Mouse (Mus musculus) macrophage (primary cell): Measurements from ENCODE around the gene Plekhg4. TPM values are rescaled to one million over a fixed set of nuclear protein-coding genes. Genes with fewer than 3 reads are reported as not detected.

Experiments used
- H3K27ac ChIP-seq: fragments of 350-480 bp; formaldehyde crosslinking; 2 replicates; pipeline ENCODE4 v1.9.0; 2021
- H3K36me3 ChIP-seq: fragments of 350-480 bp; formaldehyde crosslinking; 2 replicates; pipeline ENCODE4 v1.9.0; 2021; ENCODE audit errors: inconsistent target
- H3K4me3 ChIP-seq: fragments of 350-480 bp; formaldehyde crosslinking; 2 replicates; pipeline ENCODE4 v1.9.0; 2021; ENCODE audit errors: inconsistent target
- H3K79me2 ChIP-seq: fragments of 350-480 bp; formaldehyde crosslinking; 2 replicates; pipeline ENCODE4 v1.9.0; 2021; ENCODE audit errors: inconsistent target
- WGBS: methylation state at CpG from one replicate; pipeline ENCODE4 v1.1.7; 2026; ENCODE audit warnings: inconsistent platforms; ENCODE audit not compliant: missing documents; 5-methylcytosine and 5-hydroxymethylcytosine counted together
- polyA plus RNA-seq: library from polyadenylated mRNA; stranded (reverse); fragments of 250-400 nt; gene quantifications from 3 replicates; pipeline ENCODE4 v1.2.4, GENCODE M21; 2018; ENCODE audit warnings: inconsistent platforms
- total RNA-seq, 78 experiments: library from RNA; depleted of rRNA; stranded (reverse); fragments of 250-400 nt; gene quantifications; 1 replicate in 9 of 78; 2 replicates in 24 of 78; 3 replicates in 43 of 78; 4 replicates in 2 of 78; pipeline ENCODE4 v1.2.4; 2018; ENCODE audit warnings: inconsistent platforms in 56 of 78

Gene Plekhg4
- total RNA-seq (2018; cell fraction: chromatin; rRNA removed): 1 to 10 TPM in 1 of 26 experiments, under 1 TPM in 9, not detected in 16; 0.20 to 1.3 (median 0.29) TPM
- total RNA-seq (2018; cell fraction: cytosol; rRNA removed): not detected
- under 1 TPM in 2 of 26 experiments, not detected in 24; 0.21 to 0.24 TPM for total RNA-seq (2018; cell fraction: nucleus; rRNA removed)
- not detected in 3 replicates for polyA plus RNA-seq

DNA sequence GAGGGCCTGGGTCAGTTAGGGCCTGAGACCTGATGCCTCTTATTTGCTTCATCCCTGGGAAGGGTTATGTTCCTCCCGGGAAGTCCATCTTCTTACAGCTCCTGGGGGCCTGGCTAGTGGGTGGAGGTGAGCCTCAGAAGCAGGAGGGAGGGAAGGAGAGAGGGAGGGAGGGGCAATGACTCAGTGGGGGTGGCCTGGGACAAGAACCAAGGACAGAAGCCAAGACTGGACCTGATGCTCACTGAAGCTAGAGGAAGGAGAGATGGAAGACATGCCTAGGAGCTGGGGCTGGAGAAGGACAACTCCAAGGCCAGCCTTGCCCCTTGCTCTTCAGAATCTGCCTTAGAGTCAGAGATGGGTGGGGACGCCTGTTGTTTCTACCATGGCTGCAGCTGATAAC lies at the start of gene Plekhg4:
Gene Plekhg4 (plus strand): TSS at position 243 of the 400 bp plus-strand sequence.
- 90% methylated on average over 2 of the region's 2 CpGs for WGBS
- H3K27ac ChIP-seq: no peak within 1 kb of the TSS

DNA sequence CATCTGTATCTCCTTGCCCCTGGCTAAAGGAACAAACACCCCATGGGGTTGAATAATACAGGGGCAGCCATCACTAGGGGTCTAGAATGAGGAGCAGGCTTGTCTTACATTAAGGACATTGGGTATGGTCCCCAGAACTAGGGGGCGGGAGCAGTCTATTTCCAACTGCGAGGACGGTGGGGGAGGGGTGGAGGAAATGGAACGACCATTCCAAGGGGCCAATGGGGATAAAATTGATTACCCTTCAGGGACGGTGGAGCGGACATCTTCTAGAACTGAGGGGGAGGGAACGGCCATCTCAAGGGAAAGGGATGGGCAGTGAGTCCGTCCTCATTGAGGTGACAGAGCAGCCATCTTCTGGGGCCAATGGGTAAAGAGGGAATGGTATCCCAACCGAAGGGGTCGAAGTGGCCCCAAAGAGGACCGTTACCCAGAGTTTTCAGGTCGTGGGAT lies 47.4 kb upstream of the Plekhg4 start:
- Histone ChIP-seq H3K79me2 (peaks cover 30% of the 10 kb centered on the region), H3K36me3 (peaks cover 34% of the 10 kb centered on the region; the same call in 1 of the 2 replicates), H3K27ac (peak overlapping the region; percentile 83), H3K4me3 (peak overlapping the region; percentile 92)
- 1% methylated on average over 12 of the region's 12 CpGs for WGBS

More for the DNA sequence above, at the start of gene Plekhg4:
- no peaks in the 10 kb centered on the region for H3K79me2 ChIP-seq
- H3K36me3 ChIP-seq: no peaks in the 10 kb centered on the region
- no peak within 1 kb of the TSS for H3K4me3 ChIP-seq

DNA sequence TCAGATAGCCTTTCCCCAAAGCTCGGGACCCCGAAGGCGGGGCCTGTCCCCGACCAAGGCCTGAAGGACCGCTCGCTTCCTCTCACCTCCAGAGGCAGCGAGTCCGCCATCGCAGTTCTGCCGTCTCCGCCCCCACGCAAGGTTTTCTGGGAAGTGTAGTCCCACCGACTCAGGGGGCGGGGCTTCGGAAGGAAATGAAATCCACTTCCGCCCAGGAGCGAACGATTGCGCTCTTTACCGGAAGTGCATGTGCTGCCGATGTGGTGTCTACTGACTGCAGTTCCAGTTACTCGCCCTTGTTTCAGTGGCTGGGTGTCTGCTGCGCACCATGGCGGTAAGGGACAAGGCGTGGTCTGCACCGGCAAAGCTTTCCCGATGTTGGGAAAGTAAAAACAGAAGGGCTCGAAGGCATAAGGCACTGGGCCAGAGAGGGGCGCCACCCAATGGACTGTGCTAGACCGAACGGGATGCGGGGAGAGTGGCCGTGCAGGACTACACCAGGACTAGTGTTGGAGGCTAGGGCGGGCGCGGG lies 46.9 kb upstream of the Plekhg4 start, which contains the start of the genes Lrrc29 and Tmem208:
Gene Lrrc29 (minus strand): TSS at position 138 of the 532 bp plus-strand sequence.
Gene Tmem208 (plus strand): TSS at position 214 of the 532 bp plus-strand sequence.
- H3K4me3 ChIP-seq: peak within 1 kb of the TSS; percentile 92
- peak within 1 kb of the TSS; percentile 83 for H3K27ac ChIP-seq
- peaks cover 30% of the 10 kb centered on the region for H3K79me2 ChIP-seq
- WGBS: 1% methylated on average over 36 of the region's 36 CpGs
- H3K36me3 ChIP-seq: peaks cover 39% of the 10 kb centered on the region

DNA sequence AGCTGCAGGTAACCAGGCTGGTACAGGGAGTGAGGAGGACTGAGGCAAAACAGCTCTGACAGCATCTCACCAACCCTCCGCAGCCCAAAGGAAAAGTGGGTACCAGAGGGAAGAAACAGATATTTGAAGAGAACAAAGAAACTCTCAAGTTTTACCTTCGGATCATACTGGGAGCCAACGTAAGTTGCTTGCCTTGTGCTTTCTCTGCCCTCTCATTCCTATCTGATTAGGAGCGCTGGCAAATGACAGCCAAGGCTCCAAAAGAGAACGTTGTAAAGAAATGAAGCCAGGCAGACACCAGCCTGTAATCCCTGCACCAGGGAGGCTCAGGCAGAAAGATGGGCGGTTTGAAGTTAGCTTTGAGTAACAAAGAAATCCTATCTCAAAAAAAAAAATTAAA lies 46.1 kb upstream of the Plekhg4 start:
- WGBS: 52% methylated on average over 6 of the region's 6 CpGs
- Histone ChIP-seq H3K79me2 (peaks cover 30% of the 10 kb centered on the region), H3K36me3 (peaks cover 47% of the 10 kb centered on the region), H3K27ac (peak overlapping the region; percentile 83), H3K4me3 (peak overlapping the region; percentile 92)

DNA sequence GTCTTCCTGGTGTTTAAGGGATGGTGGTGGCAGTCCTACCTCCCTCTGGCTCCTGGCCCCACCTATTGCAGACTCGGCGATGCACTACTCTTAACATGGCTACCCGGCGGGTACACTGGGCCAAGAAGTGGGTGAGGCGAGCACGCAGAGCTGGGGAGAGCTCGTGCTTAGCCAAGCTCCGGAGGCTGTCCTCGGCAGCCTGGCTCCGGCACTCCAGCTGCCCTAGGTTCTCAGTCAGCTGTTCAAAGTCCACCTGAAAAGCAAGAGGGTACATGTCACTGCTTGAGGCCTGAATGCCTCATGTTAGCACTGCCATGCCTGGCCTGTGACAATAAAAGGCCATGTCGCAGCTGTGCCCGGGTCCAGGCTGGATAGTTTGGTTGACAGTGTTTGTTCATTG lies 42.7 kb upstream of the Plekhg4 start:
- Histone ChIP-seq H3K36me3 (peaks cover 61% of the 10 kb centered on the region), H3K27ac (no peak overlapping the region), H3K4me3 (no peak overlapping the region), H3K79me2 (peaks cover 29% of the 10 kb centered on the region)
- 96% methylated on average over 12 of the region's 12 CpGs for WGBS

DNA sequence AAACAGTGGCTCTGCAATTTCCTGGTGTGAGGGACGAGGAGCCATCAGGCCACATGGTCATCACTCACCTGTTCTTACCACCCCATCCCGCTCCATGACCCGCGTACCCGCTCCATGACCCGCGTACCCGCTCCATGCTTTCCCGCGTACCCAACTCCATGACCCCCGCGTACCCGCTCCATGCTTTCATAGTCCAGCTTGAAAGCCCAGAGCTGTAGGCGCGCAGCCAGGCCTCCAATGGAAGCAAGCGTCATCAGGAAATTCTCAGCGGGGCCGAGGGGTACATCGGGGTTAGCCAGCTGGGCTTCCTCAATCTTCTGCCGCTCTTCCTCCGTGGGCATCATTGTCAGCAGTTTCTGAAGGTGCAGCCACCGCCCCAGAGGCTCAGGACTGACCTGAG lies 41.6 kb upstream of the Plekhg4 start:
- no peak overlapping the region for H3K4me3 ChIP-seq
- no peak overlapping the region for H3K27ac ChIP-seq
- 96% methylated on average over 20 of the region's 22 CpGs for WGBS
- H3K79me2 ChIP-seq: peaks cover 24% of the 10 kb centered on the region
- peaks cover 73% of the 10 kb centered on the region for H3K36me3 ChIP-seq

DNA sequence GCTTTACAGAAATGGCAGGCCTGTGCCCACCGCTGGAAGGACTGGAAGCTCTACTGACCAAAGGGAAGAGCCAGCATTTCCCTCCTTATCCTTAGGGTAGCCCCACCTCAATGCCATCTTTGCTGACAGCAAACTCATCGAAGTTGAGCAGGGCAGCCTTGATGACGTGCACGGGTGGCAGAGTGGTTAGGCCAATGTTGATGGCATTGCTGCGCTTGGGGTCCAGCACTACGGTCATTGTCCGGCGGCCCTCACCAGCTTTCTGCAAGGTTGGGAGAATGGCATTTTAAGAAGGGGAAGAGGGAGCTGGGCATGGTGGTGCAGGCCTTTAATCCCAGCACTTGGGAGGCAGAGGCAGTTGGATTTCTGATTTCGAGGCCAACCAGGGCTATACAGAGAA lies 41.1 kb upstream of the Plekhg4 start:
- no peak overlapping the region for H3K4me3 ChIP-seq
- no peak overlapping the region for H3K27ac ChIP-seq
- 92% methylated on average over 9 of the region's 9 CpGs for whole genome bisulfite sequencing
- H3K36me3 ChIP-seq: peaks cover 77% of the 10 kb centered on the region
- peaks cover 20% of the 10 kb centered on the region for H3K79me2 ChIP-seq

DNA sequence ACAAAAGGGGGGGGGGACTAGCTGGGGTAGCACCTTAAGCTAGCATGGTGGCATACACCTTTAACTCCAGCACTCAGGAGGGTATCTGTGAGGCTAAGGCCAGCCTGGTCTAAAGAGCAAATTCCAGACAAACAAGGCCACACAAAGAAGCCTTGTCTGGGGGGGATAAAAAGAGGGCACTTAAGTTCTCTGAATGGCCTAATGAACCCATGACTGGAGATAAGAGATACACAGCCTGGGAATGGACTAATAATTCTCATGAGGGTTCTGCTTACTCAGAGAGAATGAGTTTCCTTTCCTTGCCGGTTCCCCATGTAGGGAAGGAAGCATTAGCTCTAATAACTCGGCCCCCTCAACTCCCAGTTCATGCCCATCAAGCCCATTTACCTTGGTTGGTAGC lies 40.6 kb upstream of the Plekhg4 start:
- no peak overlapping the region for H3K4me3 ChIP-seq
- no peak overlapping the region for H3K27ac ChIP-seq
- peaks cover 83% of the 10 kb centered on the region for H3K36me3 ChIP-seq
- H3K79me2 ChIP-seq: peaks cover 14% of the 10 kb centered on the region
- 89% methylated on average over 2 of the region's 2 CpGs for WGBS

DNA sequence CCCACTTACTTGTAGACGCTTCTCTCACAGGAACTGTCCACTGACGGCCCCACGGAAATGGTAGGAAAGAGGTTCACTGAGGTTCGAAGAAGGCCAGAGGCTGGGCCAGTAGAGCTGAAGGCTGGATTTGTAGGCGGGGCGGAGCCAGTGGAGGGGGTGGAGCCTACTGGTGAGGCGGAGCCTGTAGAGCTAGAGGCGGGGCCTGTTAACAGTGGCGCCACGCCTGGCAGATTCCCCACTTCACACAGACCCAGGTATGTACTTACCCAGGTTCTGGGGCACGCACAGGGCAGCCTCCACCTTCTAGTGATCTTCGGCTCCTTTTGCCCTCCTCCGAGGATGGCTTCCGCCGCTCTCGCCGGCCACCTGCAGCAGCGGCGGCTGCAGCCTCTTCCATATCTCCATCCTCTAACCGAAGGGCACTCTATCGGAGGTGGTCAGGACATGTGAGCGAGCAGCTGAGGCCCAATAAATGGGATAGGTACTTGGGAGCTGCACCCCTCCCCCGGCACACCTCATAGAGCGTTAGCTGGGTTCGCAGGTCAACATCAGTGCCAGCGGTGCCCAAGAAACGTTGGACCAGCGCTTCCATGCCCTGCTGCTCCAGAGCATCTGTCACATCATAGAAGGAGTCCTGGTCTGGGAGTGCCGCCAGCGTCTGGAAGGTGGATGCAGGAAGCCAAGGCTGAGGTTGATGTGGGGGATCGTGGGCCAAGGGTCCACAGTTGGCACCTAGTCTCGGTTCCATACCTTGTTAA lies 36.5 kb upstream of the Plekhg4 start:
- WGBS: 97% methylated on average over 32 of the region's 32 CpGs
- Histone ChIP-seq H3K36me3 (peaks cover 55% of the 10 kb centered on the region), H3K79me2 (peaks cover 15% of the 10 kb centered on the region; the same call in 1 of the 2 replicates), H3K27ac (no peak overlapping the region), H3K4me3 (no peak overlapping the region)

DNA sequence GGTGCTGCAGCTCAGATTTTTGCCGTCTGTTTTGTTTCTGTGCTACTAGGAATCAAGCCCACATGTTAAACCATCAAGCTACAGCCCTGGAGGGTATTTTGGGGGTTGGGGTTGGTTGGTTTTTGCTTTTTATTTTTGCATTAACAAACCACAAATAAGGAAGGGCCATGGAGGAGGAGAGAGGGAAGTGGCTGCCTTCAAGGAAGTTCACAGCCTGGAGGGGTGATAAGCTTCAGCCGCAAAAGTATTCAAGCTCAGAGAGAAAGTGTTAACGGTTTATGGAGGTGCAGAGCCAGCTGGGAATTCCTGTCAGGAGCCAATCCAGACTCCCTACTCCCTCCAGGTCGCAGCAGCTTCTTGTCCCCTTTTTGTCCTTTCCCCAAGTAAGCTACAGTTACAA lies 34.1 kb upstream of the Plekhg4 start:
- Histone ChIP-seq H3K79me2 (peaks cover 39% of the 10 kb centered on the region), H3K4me3 (no peak overlapping the region), H3K27ac (peak overlapping the region; percentile 63), H3K36me3 (peaks cover 39% of the 10 kb centered on the region)
- 3% methylated on average over 4 of the region's 4 CpGs for WGBS

DNA sequence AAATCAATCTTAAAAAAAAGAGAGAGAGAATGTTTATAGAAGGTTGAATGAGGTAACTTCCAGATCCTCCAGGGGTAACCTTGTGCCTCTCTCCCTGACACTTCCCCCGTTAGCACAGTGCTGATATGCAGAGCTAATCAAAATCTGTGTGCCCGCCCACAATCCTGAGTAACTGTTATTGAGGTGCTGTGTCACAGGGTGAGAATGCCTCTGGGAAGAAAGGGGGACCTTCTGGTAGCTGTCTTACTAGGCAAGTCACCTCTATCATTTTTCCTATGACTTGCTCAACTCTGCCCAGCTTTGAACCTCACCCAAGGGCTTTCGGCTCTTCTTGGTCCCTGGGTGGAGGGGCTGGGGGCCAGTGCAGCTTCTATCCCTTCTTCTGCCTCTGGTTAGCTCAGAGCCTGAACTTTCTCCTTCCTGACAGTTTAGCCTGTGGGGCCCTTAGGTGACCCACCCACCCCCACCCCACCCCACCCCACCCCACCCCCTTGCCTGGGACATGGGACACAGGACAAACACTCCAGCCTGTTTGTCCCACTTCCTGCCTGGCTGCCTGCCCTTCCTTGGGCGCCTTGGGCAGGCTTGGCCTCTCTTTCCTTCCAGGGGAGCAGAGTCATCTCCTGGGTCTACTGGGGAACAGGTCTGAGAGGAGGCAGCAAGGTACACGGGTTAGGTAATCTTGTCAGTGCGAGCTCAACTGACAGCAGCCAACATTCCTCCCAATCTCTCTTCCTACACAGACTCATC lies 33.0 kb upstream of the Plekhg4 start:
- Histone ChIP-seq H3K36me3 (peaks cover 28% of the 10 kb centered on the region), H3K27ac (peak overlapping the region; percentile 63), H3K79me2 (peaks cover 49% of the 10 kb centered on the region), H3K4me3 (no peak overlapping the region)
- 47% methylated on average over 6 of the region's 6 CpGs for WGBS

DNA sequence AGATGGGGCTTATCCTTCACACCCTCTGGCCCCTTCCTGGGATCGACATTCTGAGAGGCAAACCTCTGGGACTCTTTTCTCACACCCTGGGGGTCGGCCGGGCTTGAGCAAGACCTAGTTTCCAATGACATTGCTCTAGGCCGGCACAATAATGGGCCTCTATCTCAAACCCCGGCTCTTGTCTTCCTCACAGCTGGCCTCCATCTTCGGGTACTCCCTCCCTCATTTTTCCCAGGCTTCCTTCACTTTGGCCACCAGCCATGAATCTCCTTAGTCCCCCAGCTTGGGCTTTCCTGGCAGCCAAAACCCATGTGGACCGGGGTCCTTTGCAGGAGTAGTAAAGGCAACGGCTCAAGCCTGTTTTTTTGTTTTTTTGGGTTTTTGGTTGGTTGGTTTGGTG lies 31.7 kb upstream of the Plekhg4 start:
- Histone ChIP-seq H3K27ac (no peak overlapping the region), H3K79me2 (peaks cover 54% of the 10 kb centered on the region), H3K36me3 (peaks cover 14% of the 10 kb centered on the region), H3K4me3 (no peak overlapping the region)
- 94% methylated on average over 8 of the region's 8 CpGs for WGBS

DNA sequence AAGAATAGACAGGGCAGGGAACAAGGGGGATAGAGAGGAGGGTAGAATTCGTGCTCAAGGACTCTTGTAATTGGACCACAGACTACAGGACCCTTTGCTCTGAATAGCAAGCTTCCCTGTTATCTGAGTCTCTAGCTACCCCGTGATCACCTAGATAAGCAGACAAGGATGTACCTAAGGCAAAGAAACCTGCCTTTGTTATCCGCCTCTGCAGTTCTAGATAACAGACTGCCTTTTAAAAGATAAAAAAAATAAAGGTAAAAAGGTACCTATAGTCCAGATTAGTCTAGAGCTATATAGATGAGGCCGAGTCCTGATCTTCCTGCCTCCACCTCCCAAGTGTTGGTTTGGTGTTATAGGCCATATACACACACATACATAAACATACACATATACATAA lies 30.3 kb upstream of the Plekhg4 start:
- 94% methylated on average over 4 of the region's 4 CpGs for WGBS
- peaks cover 67% of the 10 kb centered on the region for H3K79me2 ChIP-seq
- no peak overlapping the region for H3K27ac ChIP-seq
- peaks cover under 1% of the 10 kb centered on the region; the same call in 1 of the 2 replicates for H3K36me3 ChIP-seq
- H3K4me3 ChIP-seq: no peak overlapping the region

DNA sequence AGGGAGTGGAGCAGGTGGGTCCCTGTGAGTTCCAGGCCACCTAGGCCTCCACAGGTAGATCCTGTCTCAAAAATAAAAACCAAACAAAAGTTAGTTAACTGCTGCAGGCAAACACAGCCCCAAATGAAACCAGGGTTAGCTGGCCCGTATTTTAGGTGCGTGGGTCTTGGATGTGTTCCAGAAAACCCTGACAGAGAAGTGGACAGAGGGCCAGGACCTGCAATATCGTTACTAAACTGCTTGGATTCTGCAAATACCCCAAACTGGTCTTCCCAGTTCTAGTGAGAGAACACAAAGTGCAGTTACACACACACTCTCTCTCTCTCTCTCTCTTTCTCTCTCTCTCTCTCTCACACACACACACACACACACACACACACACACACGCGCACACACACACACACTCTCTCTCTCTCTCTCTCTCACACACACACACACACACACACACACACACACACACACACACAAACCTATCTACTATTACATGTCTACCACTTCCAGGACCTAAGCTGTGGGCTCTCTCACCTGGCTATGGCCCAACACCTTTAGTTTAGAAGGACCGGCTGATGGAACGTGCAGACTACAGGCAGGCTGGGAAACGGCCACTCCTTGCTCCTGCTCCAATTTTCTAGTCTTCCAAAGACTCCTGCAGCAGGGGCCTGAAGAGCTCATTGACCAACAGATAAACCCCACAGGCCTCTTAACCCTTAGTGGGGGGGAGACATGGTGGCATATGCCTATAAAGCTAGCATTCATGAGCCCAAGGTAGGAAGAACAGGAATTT lies 29.1 kb upstream of the Plekhg4 start:
- Histone ChIP-seq H3K27ac (no peak overlapping the region), H3K36me3 (no peaks in the 10 kb centered on the region), H3K4me3 (no peak overlapping the region), H3K79me2 (peaks cover 62% of the 10 kb centered on the region)
- 79% methylated on average over 6 of the region's 8 CpGs for WGBS
